Mouse (Mus musculus) G1E-ER4 (cell line): ENCODE results near the gene Mamdc4. TPM values are rescaled to one million over a fixed set of nuclear protein-coding genes. Genes with fewer than 3 reads are reported as not detected.

Experiments used
- GATA1 ChIP-seq: IDR thresholded peaks from one replicate; pipeline ENCODE4 v1.8.0; 2012; ENCODE audit warnings: low read length, inconsistent platforms
- polyA plus RNA-seq: library from polyadenylated mRNA; stranded (reverse); fragments of >175 nt; gene quantifications from 2 replicates; pipeline ENCODE4 v1.2.3, GENCODE M21; 2012

Mamdc4 gene
- 0.52 and 0.69 TPM in 2 replicates for polyA plus RNA-seq

DNA sequence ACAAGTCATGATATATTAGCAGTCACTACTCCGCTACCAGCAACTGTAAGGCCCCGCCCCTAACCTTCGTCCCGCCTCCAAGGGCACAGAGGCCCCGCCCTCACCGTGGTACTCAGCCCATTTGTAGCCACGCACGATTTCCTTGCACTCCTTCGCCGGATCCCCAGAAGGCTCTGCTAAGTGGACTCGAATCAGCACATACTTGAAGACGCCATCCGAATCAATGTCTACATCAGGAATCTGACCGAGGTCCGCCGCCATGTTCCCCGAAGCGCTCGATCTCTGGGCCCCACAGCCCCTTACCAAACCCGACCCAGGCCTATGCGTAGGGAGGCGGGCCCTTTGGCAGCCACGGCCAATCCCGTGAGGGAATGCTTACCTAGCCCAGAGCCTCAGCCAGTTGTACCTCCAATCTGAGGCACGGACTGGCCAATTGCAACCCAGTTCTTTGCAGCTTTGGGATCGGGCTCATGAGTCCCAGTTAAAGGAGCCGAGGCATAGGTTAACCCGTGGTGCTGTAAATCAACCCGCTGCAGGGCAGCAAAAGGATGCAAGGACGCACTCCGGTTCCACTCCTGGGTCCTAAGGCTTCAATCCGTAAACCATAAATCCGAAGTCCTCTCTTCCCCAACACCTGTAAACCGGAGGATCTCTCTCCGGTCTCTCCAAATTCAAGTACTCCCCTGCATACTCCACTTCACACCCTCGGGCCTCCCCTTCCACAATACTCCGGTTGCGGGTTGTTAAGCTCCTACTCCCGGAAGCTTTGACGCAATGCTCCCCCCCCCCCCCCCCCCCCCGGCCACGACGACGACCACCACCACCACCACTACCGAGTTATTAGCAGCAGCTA is at the start of gene Mamdc4, which contains the start of gene Phpt1:
Mamdc4 (minus strand) TSS at position 267 of the 853 bp plus-strand sequence.
Phpt1 (minus strand) TSS at position 646 of the 853 bp plus-strand sequence.
- no peak for TF ChIP-seq GATA1

DNA sequence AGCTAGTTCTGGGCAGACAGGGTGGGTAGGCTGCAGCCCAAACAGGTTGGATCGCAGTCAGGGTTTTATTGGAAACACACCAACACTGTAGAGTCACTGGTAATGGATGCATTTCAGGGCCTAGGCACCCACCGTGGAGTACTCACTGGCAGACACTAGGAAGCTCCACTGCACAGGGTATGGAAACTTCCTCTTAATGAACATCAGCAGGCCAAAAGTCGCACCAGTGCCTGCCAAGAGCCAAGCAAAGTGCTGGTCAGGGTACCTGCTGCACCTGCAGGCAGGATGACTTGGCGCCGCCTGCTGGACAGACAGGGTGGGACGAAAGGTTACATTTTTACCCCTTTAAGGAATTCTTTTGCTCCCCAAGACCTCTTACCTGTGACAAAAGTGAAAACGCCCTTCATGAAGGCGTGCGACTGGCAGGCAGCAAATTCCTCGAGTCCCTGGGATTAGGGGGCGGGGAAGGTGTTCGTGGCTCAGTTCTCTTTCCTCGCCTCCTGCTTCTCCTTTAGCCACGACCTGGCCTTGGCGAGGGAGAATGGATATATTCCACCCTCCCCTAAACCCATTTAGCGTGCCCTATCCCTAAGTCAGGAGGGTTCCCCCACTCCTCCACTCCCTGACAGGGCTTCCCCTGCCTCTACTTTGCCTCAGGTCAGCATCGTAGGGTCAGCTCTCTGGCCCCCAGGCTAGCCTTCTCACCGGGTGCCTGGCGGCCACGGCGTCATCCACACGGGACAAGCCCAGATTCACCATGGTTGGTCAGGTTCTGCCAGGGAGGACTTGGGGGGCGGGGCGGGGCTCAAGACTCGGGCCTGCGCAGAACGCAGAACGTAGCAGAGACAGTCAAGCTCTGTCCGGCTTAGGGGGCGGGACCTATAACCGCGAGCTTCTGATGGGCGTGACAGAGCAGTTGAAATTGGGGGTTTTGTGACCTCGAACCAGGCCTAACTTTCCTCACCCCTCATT is 46.9 kb upstream of the Mamdc4 start, which contains the start of gene Tmem141:
Tmem141 (minus strand) TSS at position 777 of the 972 bp plus-strand sequence.
- TF ChIP-seq GATA1, result no peak

DNA sequence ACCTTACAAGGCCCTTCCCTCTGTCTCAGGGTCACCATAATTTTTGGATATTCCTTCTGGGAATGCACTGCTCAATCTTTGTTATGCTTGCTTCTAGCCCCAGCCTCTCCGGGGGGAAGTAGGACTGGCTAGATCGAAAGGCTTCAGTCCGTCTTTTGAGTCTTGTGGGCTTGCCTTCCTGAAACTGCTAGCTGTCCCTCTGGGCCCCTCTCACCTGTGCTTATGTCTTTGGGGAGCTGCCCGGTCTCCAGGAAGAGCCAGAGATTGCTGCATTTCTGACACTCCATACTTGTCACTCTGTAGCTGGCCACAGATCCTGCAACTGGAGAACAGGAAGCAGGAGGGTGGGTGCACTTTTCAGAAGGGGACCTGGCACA is 46.2 kb upstream of the Mamdc4 start:
- no peak for TF ChIP-seq GATA1

DNA sequence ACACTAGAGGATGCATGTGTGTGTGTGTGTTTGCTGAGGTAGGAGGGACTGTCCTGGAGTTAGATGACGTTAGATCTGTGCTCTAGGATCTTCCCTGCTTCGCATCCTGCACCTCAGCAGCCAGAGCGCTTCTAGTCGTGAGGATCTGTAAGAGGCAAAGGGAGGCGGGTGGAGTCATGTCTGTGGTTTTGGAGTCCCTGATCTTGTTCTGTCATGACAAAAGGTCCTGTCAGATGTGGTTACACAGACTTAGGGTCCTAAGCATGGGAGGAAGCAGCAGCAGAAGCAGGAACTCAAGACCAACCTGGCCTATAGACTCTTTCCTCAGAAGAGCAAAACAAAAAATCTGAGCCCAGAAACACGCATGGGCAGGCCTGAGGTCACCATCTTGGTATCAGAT is 45.7 kb upstream of the Mamdc4 start:
- no peak for TF ChIP-seq GATA1

DNA sequence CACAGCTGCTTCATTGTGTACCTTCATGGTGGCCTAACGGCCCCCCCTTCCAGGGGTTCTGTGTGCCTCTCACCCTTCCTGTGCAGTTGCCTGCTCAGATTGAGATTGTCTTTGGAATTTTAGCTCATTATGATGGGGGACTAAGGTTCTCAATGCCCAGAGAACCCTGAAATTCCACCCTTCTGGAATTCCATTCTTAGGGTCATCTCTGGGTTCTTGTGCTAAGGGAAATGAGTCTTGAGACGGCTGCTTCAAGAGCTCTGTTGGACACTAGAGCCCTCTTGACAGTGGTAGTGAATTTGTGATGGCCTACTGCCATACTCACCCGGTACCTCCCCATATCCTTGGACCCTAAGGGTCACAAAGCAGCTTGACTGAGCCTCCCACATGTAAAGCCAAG is 42.9 kb upstream of the Mamdc4 start, which contains the start of gene Ccdc183:
Ccdc183 (minus strand) TSS at position 101 of the 400 bp plus-strand sequence.
- no peak for TF ChIP-seq GATA1

DNA sequence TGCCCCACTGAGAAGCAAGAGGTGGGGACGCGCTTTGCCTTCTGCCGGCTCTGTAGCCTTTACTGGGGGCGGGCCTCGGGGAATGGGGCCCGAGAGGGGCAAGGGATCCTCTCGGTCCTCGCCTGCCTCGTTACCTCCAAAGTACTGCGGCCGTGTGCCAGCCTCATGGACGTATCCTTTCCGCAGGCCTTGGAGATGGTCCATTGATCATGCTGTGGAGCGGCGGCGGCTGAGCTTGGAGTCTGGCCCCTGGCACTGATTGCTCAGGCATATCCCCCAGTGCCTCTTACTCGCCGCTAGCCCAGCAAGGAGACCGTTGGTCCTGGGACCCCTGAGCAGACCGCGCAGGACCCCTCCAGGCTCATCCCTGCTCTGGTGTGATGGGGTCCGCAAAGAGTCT is 41.8 kb upstream of the Mamdc4 start:
- no peak for TF ChIP-seq GATA1

DNA sequence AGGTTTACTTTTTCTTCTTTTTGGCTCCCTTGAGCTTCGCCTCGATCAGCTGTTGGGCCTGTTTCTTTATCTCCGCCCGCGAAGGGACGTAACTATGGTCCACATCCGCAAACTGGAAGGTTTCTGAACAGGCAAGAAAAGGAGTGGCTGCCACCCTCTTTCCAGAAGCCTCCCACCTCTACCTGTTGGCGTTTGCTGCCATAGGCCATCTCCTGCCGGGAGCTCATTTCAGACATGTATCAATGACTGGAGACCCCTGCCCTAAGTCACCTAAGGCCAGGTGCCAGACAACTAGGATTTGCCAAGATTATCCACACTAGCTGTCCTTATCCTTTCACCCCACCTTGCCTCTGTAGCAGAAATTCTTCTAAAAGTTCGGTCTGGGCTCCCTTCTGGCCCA is 34.0 kb upstream of the Mamdc4 start:
- TF ChIP-seq GATA1, result no peak

DNA sequence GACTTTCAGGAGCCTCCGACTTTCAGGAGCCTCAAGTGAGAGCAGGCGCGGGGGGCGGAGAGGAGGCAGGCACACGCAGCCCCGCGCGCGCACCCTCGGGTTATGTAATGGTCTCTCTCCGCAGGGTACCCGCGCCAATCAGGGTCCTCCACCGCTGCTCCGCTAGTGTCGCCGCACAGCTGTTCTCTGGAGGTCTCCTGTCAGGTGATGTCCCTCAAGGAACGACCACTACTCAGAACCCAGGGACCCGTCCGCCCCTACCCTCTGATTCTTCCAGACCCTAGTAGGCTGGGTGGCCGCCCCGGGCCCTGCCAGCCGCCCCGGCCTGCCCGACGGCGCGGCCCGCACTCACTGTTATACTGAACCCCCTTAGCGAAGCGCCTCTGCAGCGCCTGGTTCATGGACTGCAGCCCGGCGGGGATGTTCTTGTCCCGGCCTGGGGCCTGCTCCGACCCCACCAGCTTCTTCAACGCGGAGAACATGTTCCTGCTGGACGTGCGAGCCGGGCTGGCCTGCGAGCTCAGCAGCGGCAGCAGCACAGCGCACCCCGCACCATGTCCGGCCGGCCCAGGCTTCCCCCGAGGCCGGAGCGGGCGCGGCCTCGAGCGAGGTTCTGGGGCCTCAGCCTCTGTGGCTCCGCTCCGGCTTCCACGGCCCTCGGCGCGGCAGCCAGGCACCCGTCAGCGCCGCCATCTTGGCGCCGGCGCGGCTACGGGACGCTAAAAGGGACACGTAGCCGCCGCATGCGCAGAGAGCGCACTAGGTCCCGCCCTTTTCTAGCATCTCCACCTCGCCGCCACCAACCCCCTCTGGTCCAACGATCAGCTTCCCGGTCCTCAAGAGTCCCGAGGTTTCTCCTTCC is 33.3 kb upstream of the Mamdc4 start, which contains the start of gene Rabl6:
Rabl6 (minus strand) TSS at position 761 of the 862 bp plus-strand sequence.
- no peak for TF ChIP-seq GATA1

DNA sequence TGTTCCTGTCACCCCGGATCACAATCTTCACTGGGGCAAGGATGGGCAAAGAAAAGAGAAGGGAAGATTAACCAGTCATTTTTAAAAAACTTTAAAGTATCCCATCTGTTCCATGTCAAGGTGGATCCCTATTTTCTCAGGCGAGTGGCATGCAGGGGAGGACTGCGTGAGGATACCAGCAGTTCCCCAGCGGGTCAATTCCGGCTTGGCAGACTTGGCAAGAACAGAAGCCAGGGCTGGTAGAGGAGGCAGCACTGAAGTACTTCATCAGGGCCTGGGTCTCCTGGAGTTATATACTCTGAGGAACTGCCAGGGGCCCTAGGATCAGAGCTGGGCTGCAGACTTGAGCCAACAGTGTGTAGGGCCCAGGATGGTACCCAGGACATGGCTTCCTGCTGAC is 27.9 kb upstream of the Mamdc4 start:
- no peak for TF ChIP-seq GATA1

DNA sequence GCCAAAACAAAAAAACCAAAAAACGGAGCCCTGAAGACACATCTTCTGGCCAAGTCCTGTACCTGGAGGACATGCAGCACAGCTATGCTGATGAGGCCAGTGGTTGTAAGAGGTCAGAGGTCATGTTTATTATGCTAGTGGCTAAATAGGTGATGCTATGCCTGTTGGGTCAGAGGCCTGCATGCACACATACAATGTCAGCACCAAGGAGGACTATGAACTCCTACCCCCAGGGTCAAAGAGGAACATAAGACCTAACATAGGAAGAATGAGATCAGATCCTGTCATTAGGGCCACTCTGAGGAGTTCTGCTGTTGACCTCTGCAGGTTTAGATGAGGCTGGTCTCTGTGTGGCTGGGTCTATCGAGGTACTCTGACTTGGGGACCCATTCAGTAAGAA is 25.4 kb upstream of the Mamdc4 start:
- no peak for TF ChIP-seq GATA1

DNA sequence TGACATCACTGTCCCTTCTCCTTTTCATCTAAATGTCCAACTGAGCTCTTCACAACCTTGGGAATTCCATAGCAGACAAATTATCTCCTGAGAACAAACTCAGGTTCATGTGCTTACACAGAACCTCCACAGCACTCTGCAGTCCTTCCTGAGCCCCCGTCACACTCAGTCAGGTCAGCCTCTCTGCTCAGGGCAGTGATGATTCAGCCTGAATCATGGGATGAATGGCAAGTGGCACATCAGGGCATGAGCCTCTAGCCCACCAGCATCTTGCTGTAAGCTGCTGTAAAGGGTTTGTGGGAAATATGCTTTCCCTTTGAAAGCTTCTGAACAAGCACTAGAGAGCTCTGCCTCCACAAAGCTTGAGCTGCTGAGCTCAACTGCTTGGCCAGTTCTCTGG is 24.1 kb upstream of the Mamdc4 start:
- TF ChIP-seq GATA1, result no peak

DNA sequence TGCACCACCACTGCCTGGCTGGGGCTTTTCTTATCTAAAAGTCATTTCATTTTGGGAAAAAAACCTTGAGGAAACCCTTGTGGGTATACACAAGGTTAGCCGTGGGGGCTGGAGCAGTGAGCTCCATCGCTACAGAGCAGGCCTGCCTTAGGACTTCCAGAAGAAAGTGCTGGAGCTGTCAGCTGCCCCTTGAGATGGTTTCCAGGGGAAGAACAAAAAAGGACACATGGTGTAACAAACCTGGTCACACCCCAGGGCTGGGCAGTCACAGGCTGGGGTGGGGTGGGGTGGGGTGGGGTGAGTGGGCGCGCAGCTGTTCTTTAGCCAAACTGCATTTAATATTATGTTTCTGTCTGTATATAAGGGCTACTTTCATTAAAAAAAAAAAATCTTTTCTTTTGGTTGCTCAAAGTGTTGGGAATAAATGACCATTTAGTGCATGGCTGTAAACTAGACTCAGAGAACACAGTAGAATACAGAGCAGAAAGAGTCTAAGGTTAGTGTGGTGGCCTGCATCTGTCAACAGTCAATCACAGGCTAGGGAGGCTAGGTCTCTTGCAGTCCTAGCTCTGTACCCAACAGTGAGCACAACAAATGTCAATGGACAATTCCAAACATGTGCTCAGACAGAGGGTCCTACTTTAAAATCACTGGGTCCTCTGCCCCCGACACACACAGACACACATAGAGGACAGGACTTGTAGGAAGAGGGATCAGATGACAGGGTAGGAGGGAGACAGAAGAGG is 22.3 kb upstream of the Mamdc4 start:
- no peak for TF ChIP-seq GATA1

DNA sequence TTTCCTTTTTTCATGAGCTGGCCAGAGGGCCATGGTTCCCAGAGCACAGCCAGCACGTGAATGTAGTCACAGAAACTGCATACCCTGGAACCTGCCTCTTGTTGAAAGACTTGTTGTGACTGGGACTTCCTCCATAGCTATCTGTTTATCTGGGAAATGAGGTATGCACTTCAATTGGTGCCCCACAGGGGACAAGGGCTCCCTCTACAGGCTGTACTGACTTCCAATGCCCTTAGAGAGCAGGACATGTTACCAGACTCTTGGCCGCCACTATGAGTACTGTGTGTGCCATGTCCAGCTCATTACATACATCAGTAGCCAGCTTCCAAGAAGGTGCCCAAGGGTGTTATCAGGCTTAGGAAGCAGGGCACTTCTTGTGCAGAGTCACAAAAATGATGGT is 17.2 kb upstream of the Mamdc4 start:
- TF ChIP-seq GATA1, result no peak

DNA sequence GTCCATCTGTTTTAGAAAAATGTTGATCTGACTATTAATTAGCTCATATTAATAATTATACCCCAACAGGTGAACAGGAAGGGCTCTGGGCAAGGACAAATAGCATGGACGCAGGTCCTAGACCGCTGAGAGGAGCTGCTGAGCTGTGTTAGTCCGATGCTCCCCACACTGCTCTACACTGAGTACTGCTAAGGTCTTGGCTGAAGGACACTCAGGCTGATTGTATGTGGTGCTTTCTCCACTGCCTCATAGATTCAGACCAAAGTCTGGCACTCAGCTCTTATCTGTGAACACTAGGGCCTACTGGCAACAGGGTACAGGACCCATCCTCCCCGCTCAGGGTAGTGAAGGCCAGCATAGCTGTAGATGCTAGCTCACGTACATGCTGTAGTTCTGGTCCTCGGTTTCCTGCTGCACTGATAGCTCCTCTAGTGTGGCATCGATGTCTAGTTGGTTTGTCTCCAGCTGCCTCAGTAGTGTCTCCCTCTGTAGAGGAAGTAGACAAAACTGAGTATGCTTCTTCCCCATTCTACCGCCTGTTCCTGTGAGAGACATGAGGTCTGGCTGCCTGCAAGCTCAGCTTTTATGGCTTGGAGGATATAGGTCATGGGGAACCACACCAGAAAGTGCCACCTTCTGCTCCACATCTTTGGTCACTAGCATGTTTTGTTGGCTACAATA is 13.7 kb upstream of the Mamdc4 start:
- no peak for TF ChIP-seq GATA1
